Mouse (Mus musculus) large intestine, adult 2 months (tissue): ENCODE measurements at regions not wholly inside any gene's neighbourhood (a gene's known extent, or its start where the extent isn't known, plus 50 kb on each side); places are given as distances from the start of the nearest gene placed in this dataset.
A peak's percentile ranks its signal among the peaks of the same experiment; 100 is the strongest.

Experiments
- DNase-seq: peaks from one replicate; pipeline ENCODE4 v3.0.0-alpha.2; 2012; ENCODE audit warnings: low read depth, low spot score
- WGBS: fragments of 180-500 bp; shearing (Covaris S2); methylation state at CpG from one replicate; pipeline ENCODE4 v1.1.7; 2018; 5-methylcytosine and 5-hydroxymethylcytosine counted together

DNA sequence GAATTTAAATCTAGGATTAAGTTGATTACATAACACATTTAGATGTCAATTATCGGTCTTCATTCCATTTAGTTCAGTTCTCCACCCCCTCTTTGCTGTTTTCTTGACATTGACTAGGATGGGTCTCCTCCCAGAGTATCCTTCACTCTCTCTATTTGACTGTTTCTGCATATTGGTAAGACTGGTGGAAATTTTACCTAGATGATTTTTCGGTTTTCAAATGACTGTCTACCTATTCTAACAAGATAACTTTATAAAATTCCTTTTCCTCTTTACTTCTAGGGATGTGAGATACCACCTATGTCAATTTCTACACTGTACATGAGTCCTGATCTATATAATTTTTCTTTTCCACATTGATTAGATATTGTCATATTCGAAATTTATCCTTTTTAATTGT lies 142.4 kb upstream of the Ccdc54 start:
- no peak for DNase-seq
- WGBS = 93% methylated on average over 3 of the region's 3 CpGs

DNA sequence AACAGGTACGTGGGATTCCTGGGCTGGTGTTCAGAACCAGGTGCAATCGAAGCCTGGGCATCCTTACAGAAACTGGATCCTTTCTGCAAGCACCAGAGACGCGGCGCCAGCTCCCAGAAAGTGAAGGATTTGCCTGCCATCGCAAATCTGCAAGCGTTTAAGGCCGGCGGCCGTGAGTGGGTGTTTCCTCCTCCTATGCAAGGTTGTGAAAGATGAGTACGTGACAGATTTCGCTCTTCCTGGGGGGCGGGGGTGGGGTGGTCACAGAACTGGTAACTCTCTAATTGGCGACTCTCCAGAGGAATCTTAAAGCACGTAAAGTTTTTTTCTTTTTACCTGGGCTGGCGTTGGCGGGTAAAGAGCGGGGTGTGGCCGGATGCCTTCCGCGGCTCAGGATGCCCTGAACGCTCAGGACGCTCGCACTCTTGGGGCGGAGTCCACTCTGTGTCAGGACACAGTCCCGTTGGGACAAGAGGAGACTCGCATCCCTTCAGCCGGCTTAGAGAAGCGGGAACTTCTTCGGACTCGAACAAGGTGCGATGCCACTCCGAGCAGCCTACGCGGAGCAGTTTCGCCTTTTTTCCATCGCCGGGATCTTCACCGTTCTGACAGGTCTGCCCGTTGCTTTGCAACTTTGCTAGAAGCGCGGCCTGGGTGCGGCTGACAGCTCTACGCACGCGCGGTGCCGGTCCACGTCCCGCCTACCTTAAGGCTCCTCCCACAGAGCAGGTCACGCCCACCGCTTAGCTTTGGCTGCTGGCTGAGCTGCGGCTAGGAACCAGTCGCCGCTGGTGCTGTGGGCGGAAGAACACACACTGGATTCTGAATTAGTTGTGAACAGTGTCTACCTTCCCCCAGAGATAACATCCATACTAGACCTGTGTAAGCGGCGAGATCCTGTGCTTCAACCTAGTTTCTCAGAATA lies 141.4 kb upstream of the Ccdc54 start:
- WGBS = under 1% methylated on average over 58 of the region's 58 CpGs
- peak; percentile 60 for DNase-seq

DNA sequence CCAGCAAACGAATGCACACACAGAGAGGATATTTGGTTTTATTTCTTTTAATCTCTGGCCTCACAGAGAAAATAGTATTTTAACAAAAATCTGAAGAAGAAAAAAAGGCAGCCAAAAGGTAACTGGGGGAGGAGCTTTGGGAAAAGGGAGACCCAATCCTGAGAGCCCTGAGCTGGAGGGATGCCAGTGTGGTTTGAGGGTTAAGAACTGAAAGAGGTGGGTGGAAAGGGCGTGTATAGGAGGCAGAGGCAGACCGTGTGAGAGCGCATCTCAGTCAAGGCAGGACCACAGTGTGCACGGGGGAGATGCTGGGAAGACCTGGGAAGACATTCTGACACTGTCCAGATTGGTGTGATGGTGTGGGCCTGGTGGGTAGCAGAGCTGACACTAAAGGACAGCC lies 138.4 kb upstream of the Ccdc54 start:
- 52% methylated on average over 5 of the region's 5 CpGs for whole genome bisulfite sequencing
- no peak for DNase-seq

DNA sequence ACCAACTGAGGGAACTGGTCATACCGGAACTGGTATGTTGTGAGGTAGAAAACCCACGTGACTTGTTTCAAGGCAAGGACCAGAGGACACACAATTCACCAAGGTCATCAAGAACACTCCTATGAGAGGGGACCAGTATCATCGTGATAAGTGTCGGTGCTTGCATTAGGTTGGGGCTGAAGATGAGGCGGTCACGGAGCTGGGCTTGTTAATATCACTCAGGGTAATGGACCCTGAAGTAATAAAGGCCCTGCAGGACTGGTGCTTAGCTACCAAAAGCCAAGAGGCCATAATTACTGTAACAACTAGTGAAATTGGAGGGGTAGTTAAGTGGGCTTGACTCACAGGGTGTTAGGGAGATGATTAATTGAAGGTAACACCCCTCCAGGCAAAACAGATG lies 132.2 kb upstream of the Ccdc54 start:
- DNase-seq = no peak
- WGBS = 86% methylated on average over 6 of the region's 6 CpGs

DNA sequence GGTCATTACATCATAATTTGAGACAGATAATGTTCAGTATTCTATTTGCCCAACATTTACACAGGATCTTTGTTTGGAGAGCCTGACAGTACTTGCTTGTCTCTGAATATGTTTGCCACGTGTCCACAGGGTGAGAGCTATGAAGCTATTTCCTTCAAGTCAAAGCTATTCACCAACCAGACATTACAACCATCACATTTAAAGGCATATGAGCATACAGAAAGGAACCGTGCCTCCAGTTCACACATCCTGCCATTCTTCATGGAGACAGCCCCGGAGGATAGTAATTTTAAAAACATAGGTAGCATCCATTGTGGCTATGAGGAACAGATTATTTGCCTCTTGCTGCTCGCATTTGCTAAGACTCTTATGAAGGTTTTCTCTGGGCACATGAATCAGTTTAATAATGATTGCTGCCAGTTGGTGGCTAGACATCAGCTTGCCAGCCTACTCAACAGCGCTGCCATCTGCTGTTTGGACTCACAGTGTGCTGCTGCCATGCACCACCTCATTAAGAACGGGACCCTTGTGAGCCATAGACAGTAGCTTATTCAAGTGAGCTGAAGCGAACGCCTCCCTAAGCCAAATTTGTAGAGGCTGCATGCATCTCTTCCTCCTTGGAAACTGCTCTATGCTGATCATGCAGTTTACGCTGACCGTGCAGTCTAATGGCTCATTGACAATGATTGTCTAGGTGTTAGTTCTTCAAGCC lies 126.5 kb upstream of the Ccdc54 start:
- WGBS = 67% methylated on average over 10 of the region's 10 CpGs
- no peak for DNase-seq

DNA sequence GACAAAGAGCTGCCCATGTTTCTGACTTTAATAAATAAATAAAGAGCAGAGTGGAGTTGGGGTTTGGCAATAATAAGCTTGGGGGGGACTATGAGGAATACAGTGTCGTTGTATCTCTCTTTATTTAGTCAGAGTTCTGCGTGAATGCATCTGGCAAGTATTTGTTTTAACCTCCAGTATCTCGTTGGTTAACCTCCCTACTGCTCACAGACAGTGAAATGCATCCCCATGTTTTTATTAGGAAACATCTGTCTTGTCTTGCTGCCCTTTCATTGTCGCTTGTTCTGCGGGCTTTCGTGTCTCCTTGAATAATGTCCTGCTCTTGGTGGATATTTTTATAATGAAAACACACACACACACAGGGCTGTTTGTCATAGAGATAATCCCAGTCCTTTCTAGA lies 118.8 kb upstream of the Ccdc54 start:
- WGBS = 72% methylated on average over 6 of the region's 6 CpGs
- DNase-seq = no peak

DNA sequence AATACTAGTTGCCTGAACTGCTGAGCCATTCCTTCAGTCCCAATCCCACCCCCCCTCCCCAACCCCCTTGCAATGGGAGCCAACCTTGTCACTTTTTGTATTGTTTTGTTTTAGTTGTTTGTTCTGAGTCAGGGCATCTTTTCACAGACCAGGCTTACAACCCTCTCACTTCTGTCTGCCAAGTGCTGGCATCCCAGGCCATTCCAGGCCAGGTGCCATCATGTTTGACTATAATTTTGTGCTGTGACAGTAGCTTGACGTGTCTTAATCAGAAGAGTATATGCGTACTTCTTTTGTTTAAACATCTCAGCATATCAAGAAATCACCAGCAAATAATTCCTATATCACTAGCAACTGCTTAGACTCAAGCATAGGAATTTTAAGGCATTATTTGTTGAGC lies 117.0 kb upstream of the Ccdc54 start:
- 84% methylated on average over 2 of the region's 2 CpGs for WGBS
- no peak for DNase-seq

DNA sequence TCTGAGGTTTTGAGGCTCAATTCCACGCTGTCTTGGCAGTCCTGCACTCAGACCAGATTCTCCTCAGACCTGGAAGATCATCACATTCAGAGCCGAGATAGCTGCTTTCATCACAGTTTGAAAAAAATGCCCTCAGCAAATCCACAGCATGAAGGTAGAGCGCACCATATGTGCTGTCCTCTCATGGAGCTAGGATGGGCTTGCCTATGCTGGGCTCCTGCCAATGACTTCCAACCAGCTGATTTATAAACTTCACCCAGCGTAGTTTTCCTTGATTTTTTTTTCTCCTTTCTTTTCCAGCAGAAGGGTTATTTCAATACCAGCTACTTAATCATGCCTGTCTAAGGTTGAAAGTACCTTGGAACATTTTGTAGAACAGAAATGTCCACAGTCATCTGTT lies 115.0 kb upstream of the Ccdc54 start:
- 62% methylated on average over 4 of the region's 4 CpGs for WGBS
- DNase-seq = no peak

DNA sequence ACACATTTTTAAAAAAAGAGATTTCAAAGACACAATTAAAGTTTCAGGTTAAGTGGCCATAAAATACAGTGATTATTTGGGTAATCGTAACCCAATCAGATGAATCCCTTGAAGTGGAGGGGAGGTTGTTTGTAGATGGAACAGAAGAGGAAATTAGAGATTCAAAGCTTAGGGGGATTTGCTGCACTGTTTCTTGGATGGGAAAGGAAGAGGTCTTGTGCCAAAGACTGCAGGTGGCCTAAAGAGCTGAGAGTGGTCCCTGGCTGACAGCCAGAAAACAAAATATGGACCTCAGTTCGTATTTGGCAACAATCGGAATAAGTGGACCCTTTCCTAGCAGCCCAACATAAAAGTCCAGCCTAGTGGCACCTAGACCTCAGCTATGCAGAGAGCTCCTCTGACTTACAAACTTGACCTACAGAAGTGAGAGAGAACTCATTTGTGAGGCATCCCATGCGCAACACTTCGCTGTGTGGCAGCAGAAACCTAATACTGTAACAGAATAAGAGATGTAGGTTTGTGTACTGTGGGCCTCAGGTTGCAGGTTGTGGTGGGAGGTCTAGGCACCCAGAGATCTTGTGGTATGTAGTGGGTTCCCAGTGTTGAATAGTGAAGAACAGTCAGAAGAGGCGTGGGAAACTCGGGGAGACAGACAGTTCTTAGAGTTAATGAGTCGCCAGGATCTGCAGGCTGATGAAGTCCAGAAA lies 110.0 kb upstream of the Ccdc54 start:
- DNase-seq = no peak
- 60% methylated on average over 8 of the region's 8 CpGs for WGBS

DNA sequence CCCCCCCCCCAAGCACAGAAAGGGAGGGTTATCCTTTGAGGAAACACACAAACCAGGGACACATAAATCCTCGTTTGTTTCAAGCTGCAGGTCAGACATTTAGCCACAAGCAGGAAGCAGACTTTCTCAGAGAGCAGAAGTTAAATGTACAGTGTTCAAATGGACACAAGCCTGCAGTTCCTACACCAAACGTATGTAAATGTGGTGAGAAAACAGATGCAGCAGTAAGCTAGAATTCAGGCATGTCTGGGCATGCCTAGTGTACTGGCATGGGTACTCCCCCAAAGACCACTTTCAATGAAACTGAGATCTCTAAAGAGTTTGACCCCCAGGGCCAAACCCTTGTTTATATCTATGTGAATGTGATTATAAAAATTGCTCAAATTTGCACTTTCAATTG lies 109.2 kb upstream of the Ccdc54 start:
- 40% methylated on average over 2 of the region's 2 CpGs for WGBS
- DNase-seq = no peak

DNA sequence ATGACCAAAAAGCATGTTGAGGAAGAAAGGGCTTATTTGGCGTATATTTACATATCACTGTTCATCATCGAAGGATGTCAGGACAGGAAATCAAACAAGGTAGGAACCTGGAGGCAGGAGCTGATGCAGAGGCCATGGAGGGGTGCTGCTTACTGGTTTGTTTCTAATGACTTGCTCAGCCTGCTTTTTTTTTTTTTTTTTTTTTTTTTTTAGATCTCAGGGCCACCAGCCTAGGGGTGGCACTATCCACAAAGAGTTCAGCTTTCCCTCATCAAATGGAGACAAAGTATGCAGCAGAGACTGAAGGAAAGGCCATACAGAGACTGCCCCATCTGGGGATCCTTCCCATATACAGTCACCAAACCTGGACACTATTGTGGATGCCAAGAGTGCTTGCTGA lies 106.8 kb upstream of the Ccdc54 start:
- 77% methylated on average over 2 of the region's 2 CpGs for WGBS
- no peak for DNase-seq

DNA sequence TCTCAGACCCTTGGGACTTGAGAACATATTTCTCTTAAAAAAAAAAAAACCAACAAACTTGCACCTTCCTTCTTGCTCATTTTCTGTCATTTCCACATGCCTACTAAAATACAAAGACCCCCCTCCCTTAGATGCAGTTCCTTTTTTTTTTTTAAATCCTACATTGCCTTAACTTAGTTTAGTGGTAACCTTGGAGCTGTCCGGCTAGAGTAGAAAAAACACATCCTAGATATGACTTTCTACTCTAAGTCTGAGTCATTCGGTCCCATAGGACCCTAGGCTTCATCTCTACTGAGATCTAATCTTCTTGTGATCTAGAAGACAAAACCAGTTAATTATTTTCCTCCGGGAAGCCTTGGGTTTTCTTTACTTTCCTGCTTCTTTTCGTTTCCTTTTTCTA lies 105.1 kb upstream of the Ccdc54 start:
- DNase-seq = no peak
- 66% methylated on average over 4 of the region's 4 CpGs for WGBS

DNA sequence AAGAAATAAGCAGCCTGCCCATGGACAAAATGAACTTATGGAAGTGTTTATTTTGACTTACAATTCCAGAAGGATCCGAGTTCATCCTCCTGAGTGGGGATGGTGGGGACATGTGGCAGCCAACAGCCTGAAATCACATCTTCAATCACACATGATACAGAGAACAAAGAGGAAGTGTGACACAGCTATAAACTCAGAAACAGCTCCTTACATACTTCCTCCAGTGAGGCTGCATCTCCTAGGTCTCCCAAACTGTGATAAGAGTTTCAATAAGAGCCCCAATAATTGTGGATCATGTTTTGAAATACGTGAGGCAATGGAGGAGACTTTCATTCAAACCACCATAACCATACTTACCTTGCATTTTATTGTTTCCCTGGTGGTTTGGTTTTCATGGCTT lies 103.1 kb upstream of the Ccdc54 start:
- 69% methylated on average over 2 of the region's 2 CpGs for WGBS
- no peak for DNase-seq

DNA sequence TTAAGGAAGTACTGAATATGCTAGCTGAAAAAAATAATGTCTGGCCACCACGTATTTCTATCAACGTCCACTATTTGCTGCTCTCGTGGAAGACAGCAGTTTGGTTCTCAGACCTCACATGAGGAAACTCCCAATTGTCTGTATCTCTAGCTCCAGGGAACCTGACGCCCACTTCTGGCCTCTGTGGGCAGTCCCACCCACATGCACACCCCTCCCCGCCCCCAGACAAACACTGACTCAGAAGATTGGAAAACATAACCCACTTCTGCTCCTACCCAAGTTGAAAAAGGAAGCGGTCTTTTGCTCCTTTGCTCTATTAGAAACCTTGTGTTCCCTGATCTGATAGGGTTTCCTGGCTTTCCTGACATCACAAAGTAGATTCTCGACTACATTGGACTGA lies 99.9 kb upstream of the Ccdc54 start:
- WGBS = 60% methylated on average over 7 of the region's 7 CpGs
- DNase-seq = no peak

DNA sequence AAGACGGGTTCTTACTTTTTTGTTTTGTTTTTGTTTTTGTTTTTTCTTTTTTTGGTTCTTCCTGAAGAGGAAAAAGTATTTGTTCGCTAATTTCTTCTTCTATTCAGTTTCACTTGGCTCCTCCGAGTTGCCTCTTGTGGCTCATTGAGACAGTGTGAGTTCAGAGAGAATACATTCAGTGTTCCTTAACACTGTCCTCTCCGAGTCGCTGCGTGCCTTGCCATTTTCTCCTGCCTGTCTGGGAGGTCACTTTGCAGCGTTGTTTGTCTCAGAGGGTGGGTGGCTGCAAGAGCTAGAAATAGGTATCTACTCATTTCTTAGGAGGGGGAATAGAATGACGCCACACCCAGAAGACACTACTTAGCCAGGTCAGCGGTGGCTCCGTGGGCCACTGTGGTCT lies 98.6 kb upstream of the Ccdc54 start:
- DNase-seq = no peak
- 46% methylated on average over 10 of the region's 10 CpGs for WGBS

DNA sequence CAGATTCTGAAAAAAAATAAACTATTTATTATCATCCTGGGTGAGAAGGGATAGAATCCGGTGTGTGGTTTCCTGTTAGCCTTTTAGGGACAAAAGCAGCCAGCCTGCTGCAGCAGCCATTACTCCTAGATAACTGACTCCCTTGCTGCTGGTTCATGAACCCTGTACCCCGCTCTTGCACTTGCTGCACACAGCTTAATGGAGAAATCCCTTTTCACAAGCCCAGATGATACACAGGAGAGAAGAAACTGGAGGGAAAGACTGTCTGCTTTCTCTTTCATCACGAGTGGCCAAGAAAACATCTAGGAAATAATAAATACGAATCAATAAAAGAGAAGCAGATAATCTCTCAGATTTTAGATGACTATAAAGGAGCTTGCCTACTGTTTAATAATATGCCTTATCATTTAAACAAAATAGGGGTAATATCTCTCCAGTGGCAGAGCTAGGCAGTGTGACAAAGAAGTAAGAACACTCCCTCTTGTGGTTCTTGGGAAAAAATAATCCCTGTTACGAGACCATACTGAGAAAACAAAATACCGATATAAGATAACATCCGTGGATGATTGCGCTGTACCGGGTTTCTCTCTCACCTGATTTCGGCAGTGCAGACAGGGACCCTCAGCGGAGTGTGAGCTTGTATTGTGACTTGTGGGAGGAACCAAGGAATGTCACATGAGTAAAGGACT lies 98.0 kb upstream of the Ccdc54 start:
- DNase-seq = no peak
- WGBS = 43% methylated on average over 11 of the region's 11 CpGs

DNA sequence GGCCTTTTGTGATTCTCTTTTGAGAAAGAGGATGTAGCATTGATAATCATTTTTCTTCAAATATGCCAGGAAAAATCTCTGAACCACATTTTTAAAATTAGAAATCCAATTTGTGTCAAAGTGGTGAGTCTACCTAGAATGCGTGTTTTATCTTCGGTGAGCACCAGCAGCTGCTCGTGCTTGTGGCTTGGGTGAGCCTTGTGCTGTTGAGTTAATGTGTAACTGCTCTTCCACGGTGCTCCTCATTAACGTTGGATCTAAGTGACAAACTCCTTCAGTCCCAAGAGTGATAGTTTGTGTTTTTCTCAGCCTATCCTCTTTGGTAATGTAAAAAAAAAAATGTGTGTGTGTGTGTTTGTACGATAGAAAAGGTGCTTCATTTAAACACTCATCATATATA lies 88.7 kb upstream of the Ccdc54 start:
- no peak for DNase-seq
- 42% methylated on average over 6 of the region's 6 CpGs for WGBS

DNA sequence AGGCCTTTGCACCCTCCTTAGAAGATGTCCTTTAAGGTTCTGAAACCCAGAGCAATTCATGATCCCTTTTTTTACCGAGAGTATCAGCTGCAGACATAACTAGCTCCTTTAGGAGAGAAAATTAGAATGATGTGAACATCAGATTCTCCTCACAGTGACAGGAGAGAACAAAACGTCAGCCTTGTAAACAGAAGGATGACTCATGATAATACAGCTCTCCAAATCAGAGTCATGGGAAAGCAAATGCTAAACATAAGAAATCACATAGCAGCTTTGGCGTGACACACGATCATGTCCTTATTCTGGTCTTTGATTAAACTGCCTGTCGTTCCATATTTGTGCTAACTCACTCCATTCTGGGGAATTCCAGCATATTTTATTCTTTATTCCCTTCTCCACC lies 82.4 kb upstream of the Ccdc54 start:
- 50% methylated on average over 5 of the region's 5 CpGs for WGBS
- DNase-seq = no peak

DNA sequence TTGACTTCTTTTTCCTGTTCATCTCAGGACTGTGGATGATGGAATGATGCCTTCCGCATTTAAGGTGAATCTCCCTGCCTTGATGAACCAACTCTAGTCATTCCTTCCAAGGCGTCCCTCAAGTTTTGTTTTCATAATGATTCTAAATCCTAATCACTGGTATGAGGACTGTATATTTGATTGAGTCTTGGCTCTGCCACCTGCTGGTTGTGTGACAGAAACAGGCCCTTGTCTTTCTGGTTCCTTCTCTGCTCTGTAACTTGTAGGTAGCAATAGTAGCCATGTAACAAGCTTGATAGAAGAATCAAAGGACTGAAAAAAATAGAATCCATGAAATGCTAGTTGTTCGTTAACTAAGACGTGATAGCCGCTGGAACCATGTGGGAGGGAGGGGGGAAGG lies 81.8 kb upstream of the Ccdc54 start:
- DNase-seq = no peak
- WGBS = 47% methylated on average over 5 of the region's 5 CpGs

DNA sequence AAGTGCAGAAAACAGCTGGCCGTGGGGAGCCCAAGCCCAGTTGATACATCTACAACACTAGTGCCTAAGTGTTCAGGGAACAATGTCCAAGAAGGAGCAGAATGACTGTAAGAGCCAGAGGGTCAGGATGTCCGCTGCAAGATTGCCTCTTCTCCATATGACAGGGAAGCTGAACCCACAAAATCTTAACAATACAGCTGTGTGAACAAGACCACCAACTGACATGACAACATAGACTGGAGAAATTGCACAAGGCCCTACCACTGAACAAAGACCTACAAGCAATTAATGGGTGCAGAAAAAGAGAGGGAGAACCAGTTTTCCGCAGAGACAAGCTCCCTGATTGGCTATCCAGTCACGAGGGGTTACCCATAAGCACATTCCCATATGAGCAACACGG lies 80.2 kb upstream of the Ccdc54 start:
- no peak for DNase-seq
- 89% methylated on average over 5 of the region's 5 CpGs for WGBS
